ENCODE assay signal across 12 mouse cellular contexts in the genomic region with DNA sequence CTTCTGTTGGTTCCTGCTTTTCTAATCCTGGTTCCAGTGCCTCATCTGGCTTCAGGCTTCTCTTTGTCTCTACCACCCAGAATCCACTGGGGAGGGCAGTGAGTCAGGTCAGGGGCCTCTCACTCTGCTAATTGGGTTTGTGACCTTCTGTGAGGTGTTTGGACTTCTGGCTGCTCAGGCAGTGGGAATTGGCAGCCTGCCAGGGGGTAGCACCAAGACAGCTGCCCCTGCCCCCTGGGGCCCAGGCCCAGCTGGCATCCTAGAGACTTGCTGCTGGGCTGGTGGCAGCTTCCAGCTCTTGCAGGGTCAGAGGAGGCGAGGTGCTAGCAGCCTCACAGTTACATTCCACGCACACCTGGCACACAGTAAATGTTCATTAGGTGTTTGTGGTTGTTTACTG. TPM values are rescaled to one million over a fixed set of nuclear protein-coding genes. Genes with fewer than 3 reads are reported as not detected.
DNase-seq lines count a peak whose midpoint lies in the region; ATAC-seq and TF ChIP-seq lines count a peak whose summit lies in the region.
"Had no signal": no experiment of that assay in that cellular context is flagged by ENCODE, and none has a peak within 500 bp of the region (broad histone marks: within the 10 kb centered on the region; RNA-seq: fewer than 3 reads in every experiment).

No protein-coding gene starts in this region.

- no peak overlapping the region for H3K4me2 ChIP-seq in heart, postnatal 0 days (ENCODE audit: low read depth, low read length)
- no peak overlapping the region for H3K4me2 ChIP-seq in stomach, embryonic 14.5 days (replicated peaks; ENCODE audit: low read depth, low read length)
- H3K4me2 ChIP-seq in stomach, postnatal 0 days (replicated peaks; ENCODE audit: low read depth) = no peak overlapping the region
- H3K4me2 ChIP-seq in intestine, embryonic 16.5 days (ENCODE audit: low read depth, low read length) = no peak overlapping the region
- no peak overlapping the region for H3K4me2 ChIP-seq in stomach, embryonic 16.5 days (ENCODE audit: low read depth, low read length)
- H3K4me2 ChIP-seq: liver, embryonic 13.5 days had no signal

- no peaks in the 10 kb centered on the region for H3K27me3 ChIP-seq in heart, postnatal 0 days (ENCODE audit: control insufficient read depth, insufficient read depth, low read length)
- no peaks in the 10 kb centered on the region for H3K27me3 ChIP-seq in stomach, embryonic 14.5 days (ENCODE audit: control insufficient read depth, insufficient read depth, low read length)
- H3K27me3 ChIP-seq in stomach, postnatal 0 days (ENCODE audit: control insufficient read depth, insufficient read depth, low read length) = no peaks in the 10 kb centered on the region
- H3K27me3 ChIP-seq in intestine, embryonic 16.5 days (replicated peaks; ENCODE audit: control insufficient read depth, insufficient read depth, low read length) = no peaks in the 10 kb centered on the region
- H3K27me3 ChIP-seq in stomach, embryonic 16.5 days (ENCODE audit: control insufficient read depth, insufficient read depth, low read length) = no peaks in the 10 kb centered on the region
- H3K27me3 ChIP-seq: CH12.LX; liver, embryonic 13.5 days had no signal

- 0 out of 2 replicates have a peak, but pooled peaks cover 3% of the 10 kb centered on the region for H3K4me1 ChIP-seq in heart, postnatal 0 days (ENCODE audit: control insufficient read depth, insufficient read depth)
- 0 out of 2 replicates have a peak, but pooled peaks cover 2% of the 10 kb centered on the region for H3K4me1 ChIP-seq in stomach, embryonic 14.5 days (ENCODE audit: control insufficient read depth, insufficient read depth, low read length)
- H3K4me1 ChIP-seq in stomach, postnatal 0 days (replicated peaks; ENCODE audit: control insufficient read depth, insufficient read depth) = no peaks in the 10 kb centered on the region
- H3K4me1 ChIP-seq in intestine, embryonic 16.5 days (ENCODE audit: control insufficient read depth, insufficient read depth, low read length) = no peaks in the 10 kb centered on the region
- no peaks in the 10 kb centered on the region for H3K4me1 ChIP-seq in stomach, embryonic 16.5 days (ENCODE audit: control insufficient read depth, insufficient read depth, low read length)
- H3K4me1 ChIP-seq: liver, embryonic 13.5 days had no signal

- no peak for TF ChIP-seq EP300 in heart, postnatal 0 days (IDR thresholded peaks at IDR 0.05; ENCODE audit: low read depth)
- TF ChIP-seq EP300 in stomach, postnatal 0 days (optimal IDR thresholded peaks at IDR 0.05) = no peak

- DNase-seq in heart, postnatal 0 days (ENCODE audit: low spot score) = no peak
- no peak for DNase-seq in heart, adult 8-10 months (ENCODE audit: low spot score)
- DNase-seq in stomach, postnatal 0 days (ENCODE audit: low spot score) = no peak
- no peak for DNase-seq in spleen, postnatal 36 days (ENCODE audit: low spot score in 2 of 2)
- DNase-seq in ovary, postnatal 10 days (ENCODE audit: low spot score) = no peak
- DNase-seq: liver, embryonic 13.5 days had no signal

- 60% methylated on average over 2 of the region's 2 CpGs for WGBS in heart, postnatal 0 days
- 72% methylated on average over 2 of the region's 2 CpGs for WGBS in stomach, embryonic 14.5 days
- 84% methylated on average over 2 of the region's 2 CpGs for WGBS in stomach, postnatal 0 days
- WGBS in intestine, embryonic 16.5 days = 77% methylated on average over 2 of the region's 2 CpGs
- WGBS in stomach, embryonic 16.5 days = 77% methylated on average over 2 of the region's 2 CpGs

- ATAC-seq in heart, postnatal 0 days (ENCODE audit: insufficient read depth, low read depth) = peak; percentile 16; the same call in 1 of the 2 replicates
- ATAC-seq in stomach, embryonic 14.5 days (ENCODE audit: insufficient number of reproducible peaks, insufficient read depth, low FRiP score, low read depth) = peak; percentile 50
- ATAC-seq in stomach, postnatal 0 days (ENCODE audit: low FRiP score, low TSS enrichment) = no peak
- ATAC-seq in intestine, embryonic 16.5 days = peak; percentile 34; the same call in 1 of the 2 replicates
- 0 out of 2 replicates have a peak, but pooled peaks have one; percentile 14 for ATAC-seq in stomach, embryonic 16.5 days (ENCODE audit: insufficient read depth, low FRiP score)

- peaks cover 23% of the 10 kb centered on the region for H3K36me3 ChIP-seq in heart, postnatal 0 days (replicated peaks; ENCODE audit: control insufficient read depth, insufficient read depth, low read length)
- no peaks in the 10 kb centered on the region; the same call in 1 of the 2 replicates for H3K36me3 ChIP-seq in stomach, embryonic 14.5 days (ENCODE audit: control insufficient read depth, insufficient read depth, low read length)
- H3K36me3 ChIP-seq in stomach, postnatal 0 days (ENCODE audit: control insufficient read depth, insufficient read depth, low read length) = 0 out of 2 replicates have a peak, but pooled peaks cover 2% of the 10 kb centered on the region
- no peaks in the 10 kb centered on the region; the same call in none of the 2 replicates for H3K36me3 ChIP-seq in intestine, embryonic 16.5 days (ENCODE audit: control insufficient read depth, insufficient read depth, low read length)
- H3K36me3 ChIP-seq in stomach, embryonic 16.5 days (ENCODE audit: control insufficient read depth, insufficient read depth, low read length) = no peaks in the 10 kb centered on the region

- no peak overlapping the region for H3K27ac ChIP-seq in heart, postnatal 0 days (ENCODE audit: low read depth)
- no peak overlapping the region for H3K27ac ChIP-seq in stomach, embryonic 14.5 days (ENCODE audit: low read length)
- no peak overlapping the region for H3K27ac ChIP-seq in stomach, postnatal 0 days (replicated peaks)
- no peak overlapping the region for H3K27ac ChIP-seq in intestine, embryonic 16.5 days (ENCODE audit: low read length)
- no peak overlapping the region for H3K27ac ChIP-seq in stomach, embryonic 16.5 days (ENCODE audit: low read length)
- H3K27ac ChIP-seq: liver, embryonic 13.5 days had no signal

- H3K9me3 ChIP-seq in heart, postnatal 0 days (replicated peaks; ENCODE audit: control insufficient read depth, low read length) = no peaks in the 10 kb centered on the region
- H3K9me3 ChIP-seq in stomach, embryonic 14.5 days (ENCODE audit: control insufficient read depth, low read depth, low read length) = no peaks in the 10 kb centered on the region
- no peaks in the 10 kb centered on the region for H3K9me3 ChIP-seq in stomach, postnatal 0 days (ENCODE audit: control insufficient read depth, low read length)
- H3K9me3 ChIP-seq in intestine, embryonic 16.5 days (ENCODE audit: control insufficient read depth, low read length) = no peaks in the 10 kb centered on the region
- no peaks in the 10 kb centered on the region for H3K9me3 ChIP-seq in stomach, embryonic 16.5 days (replicated peaks; ENCODE audit: control insufficient read depth, low read length)
- H3K9me3 ChIP-seq: liver, embryonic 13.5 days had no signal

- no peak overlapping the region for H3K9ac ChIP-seq in heart, postnatal 0 days (replicated peaks; ENCODE audit: low read depth, low read length)
- H3K9ac ChIP-seq in stomach, embryonic 14.5 days (replicated peaks; ENCODE audit: low read depth, low read length) = no peak overlapping the region
- no peak overlapping the region for H3K9ac ChIP-seq in stomach, postnatal 0 days (ENCODE audit: low read length)
- no peak overlapping the region for H3K9ac ChIP-seq in intestine, embryonic 16.5 days (ENCODE audit: low read depth, low read length)
- H3K9ac ChIP-seq in stomach, embryonic 16.5 days (ENCODE audit: low read length) = no peak overlapping the region
- H3K9ac ChIP-seq: liver, embryonic 13.5 days had no signal

- TF ChIP-seq CTCF in heart, postnatal 0 days (IDR thresholded peaks at IDR 0.05; ENCODE audit: low read depth) = no peak
- no peak for TF ChIP-seq CTCF in stomach, postnatal 0 days (IDR thresholded peaks at IDR 0.05; ENCODE audit: low read depth)

- H3K4me3 ChIP-seq in heart, postnatal 0 days (ENCODE audit: low read depth, low read length) = no peak overlapping the region
- H3K4me3 ChIP-seq in stomach, embryonic 14.5 days (ENCODE audit: low read depth, low read length) = no peak overlapping the region
- no peak overlapping the region for H3K4me3 ChIP-seq in stomach, postnatal 0 days (ENCODE audit: low read depth, low read length)
- no peak overlapping the region for H3K4me3 ChIP-seq in intestine, embryonic 16.5 days (ENCODE audit: low read length)
- H3K4me3 ChIP-seq in stomach, embryonic 16.5 days (replicated peaks; ENCODE audit: low read length) = no peak overlapping the region
- H3K4me3 ChIP-seq: liver, embryonic 13.5 days had no signal

RNA-seq across cellular contexts. Expression of gene Crb2, which starts 35.6 kb away (rescaled TPM):
- total RNA-seq in heart, postnatal 0 days (2014; rRNA removed; ENCODE audit: low replicate concordance) = 1.9 and 3.7 TPM in 2 replicates
- polyA plus RNA-seq in heart, postnatal 0 days (2015; fragmentation: Nextera tagmentation; extraction: Ambion mirVana) = 0.46 and 0.48 TPM in 2 replicates
- 1 to 10 TPM in 1 of 4 experiments, under 1 TPM in 3; 0.41 to 1.1 (median 0.77) TPM for total RNA-seq in heart, adult 8-10 months (2022)
- 2.4 and 2.5 TPM in 2 replicates for polyA plus RNA-seq in stomach, embryonic 14.5 days (2014; fragmentation: Nextera tagmentation; extraction: Ambion mirVana)
- polyA plus RNA-seq in stomach, postnatal 0 days (2015; fragmentation: Nextera tagmentation; extraction: Ambion mirVana) = 0.47 and 0.74 TPM in 2 replicates
- 0.95 and 1.1 TPM in 2 replicates for polyA plus RNA-seq in intestine, embryonic 16.5 days (2015; fragmentation: Nextera tagmentation; extraction: Ambion mirVana)
- 0.94 and 1.7 TPM in 2 replicates for polyA plus RNA-seq in stomach, embryonic 16.5 days (2015; fragmentation: Nextera tagmentation; extraction: Ambion mirVana)
- total RNA-seq: granulocyte monocyte progenitor cell, adult 5-6 weeks; megakaryocyte-erythroid progenitor cell, adult 5-6 weeks had no signal
